Mouse (Mus musculus): ENCODE measurements at regions not wholly inside any gene's neighbourhood (a gene's known extent, or its start where the extent isn't known, plus 50 kb on each side); places are given as distances from the start of the nearest gene placed in this dataset.

GRCm38 (mm10) chr10:37438312-37438711 is 299.6 kb upstream of the Marcks start:
- Histone ChIP-seq H3K4me1 (ENCODE audit: control insufficient read depth in 1 of 2, insufficient read depth in 2 of 2) (0 out of 4 replicates have a peak, but pooled peaks cover 0 to 3% of the 10 kb centered on the region in 2 experiments), H3K4me3 (replicated peaks in 1 of 3; ENCODE audit: low read depth in 2 of 3, low read length in 2 of 3, poor library complexity in 1 of 3) (no peak overlapping the region), H3K27me3 (replicated peaks) (no peaks in the 10 kb centered on the region), H3K9me3 (replicated peaks; ENCODE audit: low read length) (no peaks in the 10 kb centered on the region), H3K27ac (ENCODE audit: insufficient read depth, low read depth) (no peak overlapping the region), H3K36me3 (replicated peaks in 1 of 2; ENCODE audit: control insufficient read depth in 1 of 2, insufficient read depth in 1 of 2, low read length in 1 of 2) (no peaks in the 10 kb centered on the region), H3K4me2 (ENCODE audit: insufficient read depth, low read depth, poor library complexity, severe bottlenecking) (no peak overlapping the region), H3K79me2 (replicated peaks; ENCODE audit: control insufficient read depth, extremely low read depth, insufficient read depth, poor library complexity, severe bottlenecking) (no peaks in the 10 kb centered on the region), H3K9ac (ENCODE audit: insufficient read depth, low read depth) (no peak overlapping the region)
- TF ChIP-seq MAZ (IDR thresholded peaks at IDR 0.05; ENCODE audit: low read depth, low read length) = no peak
- no peak for TF ChIP-seq UBTF (IDR thresholded peaks at IDR 0.05; ENCODE audit: low read depth, low read length)
- TF ChIP-seq JUN (IDR thresholded peaks at IDR 0.05; ENCODE audit: insufficient read depth, low read depth, low read length) = no peak
- no peak for TF ChIP-seq ELF1 (IDR thresholded peaks at IDR 0.05; ENCODE audit: low read depth, low read length)
- TF ChIP-seq RCOR1 (conservative IDR thresholded peaks at IDR 0.05; ENCODE audit: low read depth, low read length) = no peak
- dilution Hi-C loops (cut with MboI; ENCODE audit: extremely low pct_ligation_motif_present, extremely low pct_unique_long_range_greater_than_20kb, low sequenced_read_pairs) (no loop called here), in situ Hi-C loops (cut with MboI; ENCODE audit: low pct_ligation_motif_present, low pct_unique_long_range_greater_than_20kb, low sequenced_read_pairs) (no loop called here)
- DNase-seq (ENCODE audit: extremely low read depth) = no peak

- no peaks in the 10 kb centered on the region for H3K27me3 ChIP-seq (replicated peaks)
- no peak for DNase-seq (ENCODE audit: extremely low read depth)
- in situ Hi-C loops (cut with MboI; ENCODE audit: low pct_ligation_motif_present, low pct_unique_long_range_greater_than_20kb, low sequenced_read_pairs) = no loop called here
- H3K79me2 ChIP-seq (replicated peaks; ENCODE audit: control insufficient read depth, extremely low read depth, insufficient read depth, poor library complexity, severe bottlenecking) = no peaks in the 10 kb centered on the region
- no peak overlapping the region for H3K27ac ChIP-seq (ENCODE audit: insufficient read depth, low read depth)
- dilution Hi-C loops (cut with MboI; ENCODE audit: extremely low pct_ligation_motif_present, extremely low pct_unique_long_range_greater_than_20kb, low sequenced_read_pairs) = no loop called here
- H3K9me3 ChIP-seq (replicated peaks; ENCODE audit: low read length) = no peaks in the 10 kb centered on the region
- H3K36me3 ChIP-seq (replicated peaks in 1 of 2; ENCODE audit: control insufficient read depth in 1 of 2, insufficient read depth in 1 of 2, low read length in 1 of 2) = no peaks in the 10 kb centered on the region
- H3K4me1 ChIP-seq (ENCODE audit: control insufficient read depth in 1 of 2, insufficient read depth in 2 of 2) = 0 out of 4 replicates have a peak, but pooled peaks cover 0 to 3% of the 10 kb centered on the region in 2 experiments
- H3K9ac ChIP-seq (ENCODE audit: insufficient read depth, low read depth) = no peak overlapping the region
- H3K4me2 ChIP-seq (ENCODE audit: insufficient read depth, low read depth, poor library complexity, severe bottlenecking) = no peak overlapping the region
- no peak overlapping the region for H3K4me3 ChIP-seq (replicated peaks in 1 of 3; ENCODE audit: low read depth in 2 of 3, low read length in 2 of 3, poor library complexity in 1 of 3)
- TF ChIP-seq ZMIZ1 (IDR thresholded peaks at IDR 0.05; ENCODE audit: low read depth, low read length) (no peak), NELFE (IDR thresholded peaks at IDR 0.05; ENCODE audit: low read depth, low read length) (no peak), USF1 (IDR thresholded peaks at IDR 0.05; ENCODE audit: low read depth, low read length) (no peak), POLR2A (IDR thresholded peaks at IDR 0.05; ENCODE audit: low read depth, low read length) (no peak), CTCF (conservative IDR thresholded peaks at IDR 0.05 in 1 of 2, IDR thresholded peaks at IDR 0.05 in 1 of 2; ENCODE audit: low read depth in 2 of 2, low read length in 2 of 2) (no peak), MAFK (IDR thresholded peaks at IDR 0.05; ENCODE audit: insufficient replicate concordance, low read length) (no peak)
Observed at GRCm38 (mm10) chr10:37436849-37437248, 298.1 kb upstream of the Marcks start.

GRCm38 (mm10) chr10:37434229-37434628 is 295.5 kb upstream of the Marcks start:
- H3K27me3 ChIP-seq (replicated peaks) = no peaks in the 10 kb centered on the region
- in situ Hi-C loops (cut with MboI; ENCODE audit: low pct_ligation_motif_present, low pct_unique_long_range_greater_than_20kb, low sequenced_read_pairs) = no loop called here

More at GRCm38 (mm10) chr10:37434229-37434628, 295.5 kb upstream of the Marcks start:
- TF ChIP-seq MEF2A (IDR thresholded peaks at IDR 0.05; ENCODE audit: borderline replicate concordance, low read depth, low read length) (no peak), MYC (IDR thresholded peaks at IDR 0.05; ENCODE audit: low read depth, low read length) (no peak), ETS1 (conservative IDR thresholded peaks at IDR 0.05; ENCODE audit: low read depth, low read length) (no peak), EP300 (IDR thresholded peaks at IDR 0.05; ENCODE audit: low read length) (no peak), RCOR1 (conservative IDR thresholded peaks at IDR 0.05; ENCODE audit: low read depth, low read length) (no peak), NELFE (IDR thresholded peaks at IDR 0.05; ENCODE audit: low read depth, low read length) (no peak), USF2 (conservative IDR thresholded peaks at IDR 0.05; ENCODE audit: low read depth, low read length) (no peak), ZKSCAN1 (IDR thresholded peaks at IDR 0.05; ENCODE audit: borderline replicate concordance, low read depth, low read length) (no peak), UBTF (IDR thresholded peaks at IDR 0.05; ENCODE audit: low read depth, low read length) (no peak), ELF1 (IDR thresholded peaks at IDR 0.05; ENCODE audit: low read depth, low read length) (no peak), CTCF (conservative IDR thresholded peaks at IDR 0.05 in 1 of 2, IDR thresholded peaks at IDR 0.05 in 1 of 2; ENCODE audit: low read depth in 2 of 2, low read length in 2 of 2) (no peak), MAFK (IDR thresholded peaks at IDR 0.05; ENCODE audit: insufficient replicate concordance, low read length) (no peak), POLR2A (IDR thresholded peaks at IDR 0.05; ENCODE audit: low read depth, low read length) (no peak), PAX5 (IDR thresholded peaks at IDR 0.05; ENCODE audit: low read length) (no peak), JUN (IDR thresholded peaks at IDR 0.05; ENCODE audit: insufficient read depth, low read depth, low read length) (no peak), SMC3 (IDR thresholded peaks at IDR 0.05; ENCODE audit: low read depth, low read length) (no peak), GABPA (IDR thresholded peaks at IDR 0.05; ENCODE audit: insufficient replicate concordance, low read depth, low read length) (no peak), MXI1 (IDR thresholded peaks at IDR 0.05; ENCODE audit: low read depth, low read length) (no peak), ZC3H11A (IDR thresholded peaks at IDR 0.05; ENCODE audit: low read depth, low read length) (no peak)
- H3K27ac ChIP-seq (ENCODE audit: insufficient read depth, low read depth) = no peak overlapping the region
- no peak overlapping the region for H3K4me3 ChIP-seq (replicated peaks in 1 of 3; ENCODE audit: low read depth in 2 of 3, low read length in 2 of 3, poor library complexity in 1 of 3)
- no peak overlapping the region for H3K9ac ChIP-seq (ENCODE audit: insufficient read depth, low read depth)
- H3K36me3 ChIP-seq (replicated peaks in 1 of 2; ENCODE audit: control insufficient read depth in 1 of 2, insufficient read depth in 1 of 2, low read length in 1 of 2) = no peaks in the 10 kb centered on the region
- no peak for DNase-seq (ENCODE audit: extremely low read depth)
- dilution Hi-C loops (cut with MboI; ENCODE audit: extremely low pct_ligation_motif_present, extremely low pct_unique_long_range_greater_than_20kb, low sequenced_read_pairs) = no loop called here
- H3K79me2 ChIP-seq (replicated peaks; ENCODE audit: control insufficient read depth, extremely low read depth, insufficient read depth, poor library complexity, severe bottlenecking) = no peaks in the 10 kb centered on the region
- H3K9me3 ChIP-seq (replicated peaks; ENCODE audit: low read length) = no peaks in the 10 kb centered on the region
- no peak overlapping the region for H3K4me2 ChIP-seq (ENCODE audit: insufficient read depth, low read depth, poor library complexity, severe bottlenecking)
- 0 out of 4 replicates have a peak, but pooled peaks cover 0 to 2% of the 10 kb centered on the region in 2 experiments for H3K4me1 ChIP-seq (ENCODE audit: control insufficient read depth in 1 of 2, insufficient read depth in 2 of 2)

Measured in CH12.LX (cell line).